Mouse (Mus musculus): ENCODE data around the gene Chchd6. TPM values are rescaled to one million over a fixed set of nuclear protein-coding genes. Genes with fewer than 3 reads are reported as not detected.
A peak's percentile ranks its signal among the peaks of the same experiment; 100 is the strongest.

The Chchd6 gene
- polyA plus RNA-seq, 1 experiment from 2014 or later = 178 TPM

GRCm38 (mm10) chr6:89407247-89407889, 188.1 kb downstream of the Chchd6 start:
- ATAC-seq (ENCODE audit: low FRiP score, low read depth) = no peak
- no peak overlapping the region for H3K9ac ChIP-seq
- no peak overlapping the region for H3K27ac ChIP-seq (replicated peaks)

GRCm38 (mm10) chr6:89404964-89405363, 190.5 kb downstream of the Chchd6 start:
- no peaks in the 10 kb centered on the region for H3K27me3 ChIP-seq
- no peaks in the 10 kb centered on the region for H3K36me3 ChIP-seq
- ATAC-seq (ENCODE audit: low FRiP score, low read depth) = no peak
- no peak overlapping the region for H3K4me3 ChIP-seq
- H3K9ac ChIP-seq = no peak overlapping the region
- H3K9me3 ChIP-seq = no peaks in the 10 kb centered on the region
- H3K4me1 ChIP-seq (replicated peaks) = peaks cover 9% of the 10 kb centered on the region; the same call in 1 of the 2 replicates
- H3K4me2 ChIP-seq = no peak overlapping the region
- 90% methylated on average over 2 of the region's 2 CpGs for WGBS
- H3K27ac ChIP-seq (replicated peaks) = no peak overlapping the region

More at GRCm38 (mm10) chr6:89407247-89407889, 188.1 kb downstream of the Chchd6 start:
- 59% methylated on average over 3 of the region's 3 CpGs for WGBS
- peaks cover 9% of the 10 kb centered on the region; the same call in 1 of the 2 replicates for H3K4me1 ChIP-seq (replicated peaks)
- no peaks in the 10 kb centered on the region for H3K27me3 ChIP-seq
- H3K36me3 ChIP-seq = no peaks in the 10 kb centered on the region
- no peak overlapping the region for H3K4me3 ChIP-seq
- H3K9me3 ChIP-seq = no peaks in the 10 kb centered on the region
- H3K4me2 ChIP-seq = no peak overlapping the region

GRCm38 (mm10) chr6:89403257-89404225, 191.9 kb downstream of the Chchd6 start:
- no peak overlapping the region for H3K4me2 ChIP-seq
- no peak overlapping the region for H3K9ac ChIP-seq
- H3K27ac ChIP-seq (replicated peaks) = no peak overlapping the region
- 62% methylated on average over 2 of the region's 2 CpGs for WGBS
- H3K4me3 ChIP-seq = no peak overlapping the region
- no peaks in the 10 kb centered on the region for H3K36me3 ChIP-seq
- H3K9me3 ChIP-seq = no peaks in the 10 kb centered on the region
- no peaks in the 10 kb centered on the region for H3K27me3 ChIP-seq
- H3K4me1 ChIP-seq (replicated peaks) = peaks cover 9% of the 10 kb centered on the region; the same call in 1 of the 2 replicates
- no peak for ATAC-seq (ENCODE audit: low FRiP score, low read depth)

GRCm38 (mm10) chr6:89402406-89402805, 193.0 kb downstream of the Chchd6 start:
- Histone ChIP-seq H3K27ac (replicated peaks) (no peak overlapping the region), H3K4me1 (replicated peaks) (peaks cover 4% of the 10 kb centered on the region; the same call in 1 of the 2 replicates), H3K9me3 (no peaks in the 10 kb centered on the region), H3K27me3 (no peaks in the 10 kb centered on the region), H3K9ac (no peak overlapping the region), H3K36me3 (no peaks in the 10 kb centered on the region), H3K4me2 (no peak overlapping the region), H3K4me3 (no peak overlapping the region)
- WGBS = 66% methylated on average over 2 of the region's 2 CpGs
- ATAC-seq (ENCODE audit: low FRiP score, low read depth) = no peak

- no peak overlapping the region for H3K27ac ChIP-seq (replicated peaks)
- H3K4me2 ChIP-seq = no peak overlapping the region
- no peak overlapping the region for H3K9ac ChIP-seq
- WGBS = 74% methylated on average over 1 of the region's 1 CpGs
- no peaks in the 10 kb centered on the region for H3K4me1 ChIP-seq (replicated peaks)
- no peaks in the 10 kb centered on the region for H3K27me3 ChIP-seq
- H3K36me3 ChIP-seq = no peaks in the 10 kb centered on the region
- no peaks in the 10 kb centered on the region for H3K9me3 ChIP-seq
- ATAC-seq (ENCODE audit: low FRiP score, low read depth) = no peak
- no peak overlapping the region for H3K4me3 ChIP-seq
Measured at GRCm38 (mm10) chr6:89399564-89399963, 195.9 kb downstream of the Chchd6 start.

- H3K9ac ChIP-seq = no peak overlapping the region
- H3K4me2 ChIP-seq = no peak overlapping the region
- H3K36me3 ChIP-seq = no peaks in the 10 kb centered on the region
- no peak overlapping the region for H3K27ac ChIP-seq (replicated peaks)
- H3K4me1 ChIP-seq (replicated peaks) = no peaks in the 10 kb centered on the region
- H3K4me3 ChIP-seq = no peak overlapping the region
- H3K27me3 ChIP-seq = no peaks in the 10 kb centered on the region
- ATAC-seq (ENCODE audit: low FRiP score, low read depth) = no peak
- 81% methylated on average over 4 of the region's 4 CpGs for WGBS
- H3K9me3 ChIP-seq = no peaks in the 10 kb centered on the region
Measured at GRCm38 (mm10) chr6:89397919-89398318, 197.5 kb downstream of the Chchd6 start.

GRCm38 (mm10) chr6:89393820-89394219, 201.6 kb downstream of the Chchd6 start:
- H3K27me3 ChIP-seq = no peaks in the 10 kb centered on the region
- H3K27ac ChIP-seq (replicated peaks) = no peak overlapping the region
- H3K4me2 ChIP-seq = no peak overlapping the region
- 92% methylated on average over 2 of the region's 2 CpGs for WGBS
- H3K9ac ChIP-seq = no peak overlapping the region
- H3K9me3 ChIP-seq = no peaks in the 10 kb centered on the region
- H3K36me3 ChIP-seq = no peaks in the 10 kb centered on the region
- ATAC-seq (ENCODE audit: low FRiP score, low read depth) = no peak
- H3K4me3 ChIP-seq = no peak overlapping the region
- peaks cover 6% of the 10 kb centered on the region; the same call in 1 of the 2 replicates for H3K4me1 ChIP-seq (replicated peaks)

- no peak for ATAC-seq (ENCODE audit: low FRiP score, low read depth)
- no peak overlapping the region for H3K4me3 ChIP-seq
- no peak overlapping the region for H3K9ac ChIP-seq
- H3K9me3 ChIP-seq = no peaks in the 10 kb centered on the region
- no peak overlapping the region for H3K27ac ChIP-seq (replicated peaks)
- no peaks in the 10 kb centered on the region for H3K27me3 ChIP-seq
- H3K36me3 ChIP-seq = no peaks in the 10 kb centered on the region
- WGBS = 92% methylated on average over 2 of the region's 2 CpGs
- H3K4me2 ChIP-seq = no peak overlapping the region
- H3K4me1 ChIP-seq (replicated peaks) = peaks cover 6% of the 10 kb centered on the region; the same call in 1 of the 2 replicates
Measured at GRCm38 (mm10) chr6:89392213-89392612, 203.2 kb downstream of the Chchd6 start.

GRCm38 (mm10) chr6:89389771-89390170, 205.7 kb downstream of the Chchd6 start:
- H3K27me3 ChIP-seq = no peaks in the 10 kb centered on the region
- H3K36me3 ChIP-seq = no peaks in the 10 kb centered on the region
- ATAC-seq (ENCODE audit: low FRiP score, low read depth) = peak; percentile 55; the same call in 1 of the 2 replicates
- H3K27ac ChIP-seq (replicated peaks) = no peak overlapping the region; the same call in 1 of the 2 replicates
- H3K4me2 ChIP-seq = no peak overlapping the region
- no peak overlapping the region for H3K9ac ChIP-seq
- no peak overlapping the region for H3K4me3 ChIP-seq
- 49% methylated on average over 7 of the region's 7 CpGs for WGBS
- peaks cover 6% of the 10 kb centered on the region; the same call in 1 of the 2 replicates for H3K4me1 ChIP-seq (replicated peaks)
- no peaks in the 10 kb centered on the region for H3K9me3 ChIP-seq

- ATAC-seq (ENCODE audit: low FRiP score, low read depth) = no peak
- H3K27ac ChIP-seq (replicated peaks) = no peak overlapping the region
- no peak overlapping the region for H3K9ac ChIP-seq
- H3K9me3 ChIP-seq = no peaks in the 10 kb centered on the region
- H3K4me3 ChIP-seq = no peak overlapping the region
- H3K27me3 ChIP-seq = no peaks in the 10 kb centered on the region
- no peak overlapping the region for H3K4me2 ChIP-seq
- peaks cover 6% of the 10 kb centered on the region; the same call in 1 of the 2 replicates for H3K4me1 ChIP-seq (replicated peaks)
- WGBS = 89% methylated on average over 1 of the region's 1 CpGs
- H3K36me3 ChIP-seq = no peaks in the 10 kb centered on the region
Measured at GRCm38 (mm10) chr6:89386956-89387355, 208.5 kb downstream of the Chchd6 start.

- 88% methylated on average over 2 of the region's 2 CpGs for WGBS
- ATAC-seq (ENCODE audit: low FRiP score, low read depth) = no peak
Measured at GRCm38 (mm10) chr6:89384699-89385098, 210.8 kb downstream of the Chchd6 start.

GRCm38 (mm10) chr6:89381851-89382250, 213.6 kb downstream of the Chchd6 start:
- Histone ChIP-seq H3K27ac (replicated peaks) (no peak overlapping the region), H3K4me1 (replicated peaks) (no peaks in the 10 kb centered on the region), H3K9me3 (no peaks in the 10 kb centered on the region), H3K27me3 (no peaks in the 10 kb centered on the region), H3K4me3 (no peak overlapping the region), H3K4me2 (no peak overlapping the region), H3K36me3 (no peaks in the 10 kb centered on the region), H3K9ac (no peak overlapping the region)
- ATAC-seq (ENCODE audit: low FRiP score, low read depth) = no peak
- WGBS = 26% methylated on average over 5 of the region's 5 CpGs

More at GRCm38 (mm10) chr6:89384699-89385098, 210.8 kb downstream of the Chchd6 start:
- Histone ChIP-seq H3K9ac (no peak overlapping the region), H3K9me3 (no peaks in the 10 kb centered on the region), H3K4me1 (replicated peaks) (peaks cover 4% of the 10 kb centered on the region; the same call in 1 of the 2 replicates), H3K27ac (replicated peaks) (no peak overlapping the region), H3K4me2 (no peak overlapping the region), H3K36me3 (no peaks in the 10 kb centered on the region), H3K27me3 (no peaks in the 10 kb centered on the region), H3K4me3 (no peak overlapping the region)
